Mouse (Mus musculus) urinary bladder, postnatal 14 days (tissue): ENCODE measurements around the gene Defb6.

Experiments
- DNase-seq: peaks from one replicate; pipeline ENCODE4 v3.0.0; 2021; ENCODE audit warnings: low spot score

Defb6 gene

GRCm38 (mm10) chr8:19225161-19225560 lies at the start of gene Defb6:
TSS of gene Defb6 (plus strand) at chr8:19225478.
- DNase-seq = no peak

DNA sequence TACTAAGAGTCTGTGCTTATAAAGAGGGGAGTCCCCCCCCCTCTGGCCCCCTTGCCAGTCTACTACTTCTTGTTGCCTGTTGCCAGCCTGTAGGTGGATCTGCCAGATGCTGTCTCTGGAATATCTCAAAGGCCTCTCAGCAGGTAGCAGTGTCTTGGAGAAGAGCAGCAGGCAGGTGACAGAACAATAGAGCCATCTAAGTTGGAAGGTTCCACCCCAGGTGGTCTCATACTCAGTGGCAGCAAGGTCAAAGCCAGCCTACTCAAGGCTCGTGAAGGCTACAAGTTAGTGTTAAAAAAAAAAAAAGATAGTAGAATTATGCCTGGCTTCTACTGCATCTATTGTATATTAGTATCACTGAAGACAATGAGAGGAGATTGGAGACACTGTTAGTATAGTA lies 12.8 kb downstream of the Defb6 start:
- DNase-seq = no peak

- no peak for DNase-seq
Observed at GRCm38 (mm10) chr8:19239616-19240015, 14.3 kb downstream of the Defb6 start, which contains the start of gene Defb46. TSS of gene Defb46 (plus strand) at chr8:19239916.

DNA sequence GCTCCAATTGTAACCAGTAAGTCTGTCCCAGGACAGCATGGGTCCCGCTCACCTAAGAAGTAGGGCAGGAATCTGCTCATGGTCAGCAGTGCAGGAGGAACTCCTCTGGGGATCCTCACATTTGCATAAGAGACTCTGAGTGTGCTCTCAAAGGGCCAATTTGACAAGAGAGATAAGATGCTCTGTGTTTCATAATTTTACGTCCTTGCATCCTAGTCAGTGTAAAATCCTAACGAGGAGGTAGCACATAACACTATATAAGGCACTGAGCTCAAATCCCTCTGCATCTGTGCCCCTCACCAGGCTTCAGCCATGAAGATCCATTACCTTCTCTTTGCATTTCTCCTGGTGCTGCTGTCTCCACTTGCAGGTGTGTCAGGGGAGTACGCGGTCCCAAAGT lies 22.0 kb downstream of the Defb6 start, which contains the start of gene Defb5:
Gene Defb5, plus strand, starts transcription at position 301 of the 400 bp plus-strand sequence.
- no peak for DNase-seq

DNA sequence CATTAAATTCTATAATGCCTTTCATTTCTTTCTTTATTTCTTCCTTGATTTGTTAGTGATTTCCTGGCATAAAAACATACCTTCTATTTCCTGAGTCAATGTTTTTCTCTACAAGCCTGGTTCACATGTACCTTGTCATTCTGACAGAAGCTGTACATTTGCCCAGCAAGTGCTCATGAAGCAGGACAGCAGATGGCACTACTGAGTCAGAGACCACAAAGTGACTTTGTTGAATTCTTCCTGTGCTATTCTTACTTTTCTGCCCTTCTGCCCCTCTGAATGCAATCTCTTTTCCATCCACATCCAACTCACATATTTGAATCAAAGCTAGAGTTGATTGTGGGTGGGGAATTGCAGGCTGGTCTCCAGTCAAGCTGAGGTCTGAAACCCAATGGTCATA lies 32.9 kb downstream of the Defb6 start:
- DNase-seq = no peak

DNA sequence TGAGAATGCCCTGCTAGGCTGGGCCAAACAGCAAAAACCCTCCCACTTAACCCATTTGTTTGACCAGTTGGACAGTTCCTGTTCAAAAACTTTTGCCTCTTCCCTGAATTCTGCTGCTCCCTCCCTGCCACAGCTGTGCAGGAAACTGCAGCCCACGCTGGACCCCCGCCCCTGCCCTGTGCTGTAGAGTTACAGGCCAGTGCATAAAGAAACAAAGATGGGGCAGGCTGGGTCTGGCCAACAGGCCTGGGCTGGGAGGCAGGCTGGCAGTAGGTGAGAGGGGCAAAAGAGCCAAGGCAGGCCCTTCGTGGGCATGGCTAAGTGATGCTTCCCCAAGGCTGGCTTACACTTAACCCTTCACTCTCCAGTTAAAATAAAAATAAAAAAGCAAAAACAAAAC lies 34.4 kb downstream of the Defb6 start:
- DNase-seq = no peak
